Mouse (Mus musculus): ENCODE results near the gene Gm28047.

Gene Gm28047

GRCm38 (mm10) chr15:102515261-102515660, 109.6 kb downstream of the Gm28047 start:
- peak; percentile 90 for DNase-seq

GRCm38 (mm10) chr15:102513004-102513403, 111.9 kb downstream of the Gm28047 start:
- DNase-seq: peak; percentile 45

GRCm38 (mm10) chr15:102512471-102512870, 112.4 kb downstream of the Gm28047 start:
- peak; percentile 70 for DNase-seq

- peak; percentile 88 for DNase-seq
Measured at GRCm38 (mm10) chr15:102512010-102512409, 112.9 kb downstream of the Gm28047 start.

- peak; percentile 91 for DNase-seq
Measured at GRCm38 (mm10) chr15:102511285-102511833, 113.5 kb downstream of the Gm28047 start.

GRCm38 (mm10) chr15:102510590-102511284, 114.1 kb downstream of the Gm28047 start:
- peak; percentile 99 for DNase-seq

GRCm38 (mm10) chr15:102510110-102510509, 114.8 kb downstream of the Gm28047 start:
- DNase-seq: peak; percentile 90

GRCm38 (mm10) chr15:102508336-102508735, 116.5 kb downstream of the Gm28047 start:
- DNase-seq: peak; percentile 64

GRCm38 (mm10) chr15:102507561-102507960, 117.3 kb downstream of the Gm28047 start:
- peak; percentile 82 for DNase-seq

- peak; percentile 33 for DNase-seq
Measured at GRCm38 (mm10) chr15:102506864-102507263, 118.0 kb downstream of the Gm28047 start.

- DNase-seq: peak; percentile 30
Measured at GRCm38 (mm10) chr15:102506464-102506830, 118.4 kb downstream of the Gm28047 start.

GRCm38 (mm10) chr15:102505770-102506463, 119.0 kb downstream of the Gm28047 start:
- peak; percentile 72 for DNase-seq

GRCm38 (mm10) chr15:102505073-102505769, 119.6 kb downstream of the Gm28047 start:
- peak; percentile 88 for DNase-seq

GRCm38 (mm10) chr15:102503924-102504782, 120.7 kb downstream of the Gm28047 start:
- peak; percentile 91 for DNase-seq

GRCm38 (mm10) chr15:102503447-102503846, 121.4 kb downstream of the Gm28047 start, which contains the start of gene Gm10337:
TSS of gene Gm10337 (plus strand) at chr15:102503722.
- DNase-seq: peak; percentile 82

- peak; percentile 83 for DNase-seq
Measured at GRCm38 (mm10) chr15:102502254-102502840, 122.5 kb downstream of the Gm28047 start.

GRCm38 (mm10) chr15:102501084-102501814, 123.6 kb downstream of the Gm28047 start:
- DNase-seq: peak; percentile 92

GRCm38 (mm10) chr15:102500479-102500878, 124.4 kb downstream of the Gm28047 start:
- DNase-seq: peak; percentile 79

- DNase-seq: peak; percentile 61
Measured at GRCm38 (mm10) chr15:102499851-102500250, 125.0 kb downstream of the Gm28047 start.

- DNase-seq: peak; percentile 82
Measured at GRCm38 (mm10) chr15:102499370-102499769, 125.5 kb downstream of the Gm28047 start.

- peak; percentile 41 for DNase-seq
Measured at GRCm38 (mm10) chr15:102498322-102498721, 126.5 kb downstream of the Gm28047 start.
